Mouse (Mus musculus): ENCODE data around the gene Trim3. TPM values are rescaled to one million over a fixed set of nuclear protein-coding genes. Genes with fewer than 3 reads are reported as not detected.
A peak's percentile ranks its signal among the peaks of the same experiment; 100 is the strongest.

Trim3 gene
- polyA plus RNA-seq, 1 experiment from 2014 or later = 32.6 TPM

- 15% methylated on average over 3 of the region's 3 CpGs for WGBS
- H3K36me3 ChIP-seq = peaks cover 11% of the 10 kb centered on the region
- no peak overlapping the region for H3K27ac ChIP-seq
- H3K4me3 ChIP-seq = no peak overlapping the region
- peak; percentile 74 for DNase-seq (ENCODE audit: low spot score)
- H3K9me3 ChIP-seq = no peaks in the 10 kb centered on the region
- peaks cover 45% of the 10 kb centered on the region for H3K4me1 ChIP-seq
- no peaks in the 10 kb centered on the region for H3K27me3 ChIP-seq (ENCODE audit: insufficient read depth, poor library complexity, severe bottlenecking)
Measured at GRCm38 (mm10) chr7:105628633-105629032, 4.7 kb downstream of the Trim3 start.

- no peak overlapping the region for H3K27ac ChIP-seq
- no peak for DNase-seq (ENCODE audit: low spot score)
- no peak overlapping the region for H3K4me3 ChIP-seq
- peaks cover 31% of the 10 kb centered on the region for H3K4me1 ChIP-seq
- H3K9me3 ChIP-seq = no peaks in the 10 kb centered on the region
- WGBS = 72% methylated on average over 6 of the region's 6 CpGs
- no peaks in the 10 kb centered on the region for H3K27me3 ChIP-seq (ENCODE audit: insufficient read depth, poor library complexity, severe bottlenecking)
- peaks cover 38% of the 10 kb centered on the region for H3K36me3 ChIP-seq
Measured at GRCm38 (mm10) chr7:105625397-105625796, 8.0 kb downstream of the Trim3 start.

GRCm38 (mm10) chr7:105621646-105622292, 11.6 kb downstream of the Trim3 start:
- peaks cover 74% of the 10 kb centered on the region for H3K36me3 ChIP-seq
- H3K9me3 ChIP-seq = no peaks in the 10 kb centered on the region
- no peak overlapping the region for H3K27ac ChIP-seq
- peaks cover 28% of the 10 kb centered on the region for H3K4me1 ChIP-seq
- H3K27me3 ChIP-seq (ENCODE audit: insufficient read depth, poor library complexity, severe bottlenecking) = no peaks in the 10 kb centered on the region
- H3K4me3 ChIP-seq = no peak overlapping the region
- DNase-seq (ENCODE audit: low spot score) = no peak
- WGBS = 74% methylated on average over 8 of the region's 8 CpGs

- Histone ChIP-seq H3K4me3 (no peak overlapping the region), H3K4me1 (peaks cover 32% of the 10 kb centered on the region), H3K36me3 (peaks cover 81% of the 10 kb centered on the region), H3K27ac (no peak overlapping the region), H3K9me3 (no peaks in the 10 kb centered on the region), H3K27me3 (ENCODE audit: insufficient read depth, poor library complexity, severe bottlenecking) (no peaks in the 10 kb centered on the region)
- DNase-seq (ENCODE audit: low spot score) = no peak
- WGBS = 67% methylated on average over 4 of the region's 4 CpGs
Measured at GRCm38 (mm10) chr7:105621053-105621452, 12.3 kb downstream of the Trim3 start.

GRCm38 (mm10) chr7:105619701-105620100, 13.7 kb downstream of the Trim3 start:
- peaks cover 30% of the 10 kb centered on the region for H3K4me1 ChIP-seq
- no peaks in the 10 kb centered on the region for H3K27me3 ChIP-seq (ENCODE audit: insufficient read depth, poor library complexity, severe bottlenecking)
- H3K9me3 ChIP-seq = no peaks in the 10 kb centered on the region
- H3K4me3 ChIP-seq = no peak overlapping the region
- 82% methylated on average over 3 of the region's 3 CpGs for WGBS
- H3K27ac ChIP-seq = no peak overlapping the region
- DNase-seq (ENCODE audit: low spot score) = no peak
- H3K36me3 ChIP-seq = peaks cover 93% of the 10 kb centered on the region

GRCm38 (mm10) chr7:105617810-105618209, 15.6 kb downstream of the Trim3 start:
- Histone ChIP-seq H3K4me1 (peaks cover 30% of the 10 kb centered on the region), H3K36me3 (peaks cover 93% of the 10 kb centered on the region), H3K27ac (no peak overlapping the region), H3K27me3 (ENCODE audit: insufficient read depth, poor library complexity, severe bottlenecking) (no peaks in the 10 kb centered on the region), H3K9me3 (no peaks in the 10 kb centered on the region), H3K4me3 (no peak overlapping the region)
- WGBS = 96% methylated on average over 22 of the region's 22 CpGs
- DNase-seq (ENCODE audit: low spot score) = no peak

- no peak overlapping the region for H3K4me3 ChIP-seq
- H3K9me3 ChIP-seq = no peaks in the 10 kb centered on the region
- peaks cover 96% of the 10 kb centered on the region for H3K36me3 ChIP-seq
- no peak for DNase-seq (ENCODE audit: low spot score)
- H3K4me1 ChIP-seq = peaks cover 30% of the 10 kb centered on the region
- H3K27me3 ChIP-seq (ENCODE audit: insufficient read depth, poor library complexity, severe bottlenecking) = no peaks in the 10 kb centered on the region
- H3K27ac ChIP-seq = no peak overlapping the region
- WGBS = 72% methylated on average over 6 of the region's 6 CpGs
Measured at GRCm38 (mm10) chr7:105616561-105616960, 16.8 kb downstream of the Trim3 start.

GRCm38 (mm10) chr7:105615720-105616119, 17.7 kb downstream of the Trim3 start:
- Histone ChIP-seq H3K36me3 (peaks cover 98% of the 10 kb centered on the region), H3K27me3 (ENCODE audit: insufficient read depth, poor library complexity, severe bottlenecking) (no peaks in the 10 kb centered on the region), H3K27ac (no peak overlapping the region), H3K4me3 (no peak overlapping the region), H3K9me3 (no peaks in the 10 kb centered on the region), H3K4me1 (peaks cover 30% of the 10 kb centered on the region)
- 31% methylated on average over 1 of the region's 1 CpGs for WGBS
- DNase-seq (ENCODE audit: low spot score) = no peak

- 90% methylated on average over 1 of the region's 1 CpGs for WGBS
- H3K36me3 ChIP-seq = peaks cover 95% of the 10 kb centered on the region
Measured at GRCm38 (mm10) chr7:105614400-105614799, 19.0 kb downstream of the Trim3 start.

GRCm38 (mm10) chr7:105611767-105612166, 21.6 kb downstream of the Trim3 start:
- Histone ChIP-seq H3K27ac (no peak overlapping the region), H3K4me1 (peaks cover 9% of the 10 kb centered on the region; the same call in 1 of the 2 replicates), H3K36me3 (peaks cover 68% of the 10 kb centered on the region), H3K4me3 (no peak overlapping the region), H3K9me3 (no peaks in the 10 kb centered on the region), H3K27me3 (ENCODE audit: insufficient read depth, poor library complexity, severe bottlenecking) (no peaks in the 10 kb centered on the region)
- 79% methylated on average over 1 of the region's 1 CpGs for WGBS
- DNase-seq (ENCODE audit: low spot score) = no peak

More at GRCm38 (mm10) chr7:105614400-105614799, 19.0 kb downstream of the Trim3 start:
- no peak for DNase-seq (ENCODE audit: low spot score)
- no peaks in the 10 kb centered on the region for H3K9me3 ChIP-seq
- H3K27me3 ChIP-seq (ENCODE audit: insufficient read depth, poor library complexity, severe bottlenecking) = no peaks in the 10 kb centered on the region
- no peak overlapping the region for H3K27ac ChIP-seq
- no peak overlapping the region for H3K4me3 ChIP-seq
- H3K4me1 ChIP-seq = peaks cover 30% of the 10 kb centered on the region

- H3K27me3 ChIP-seq (ENCODE audit: insufficient read depth, poor library complexity, severe bottlenecking) = no peaks in the 10 kb centered on the region
- peaks cover 3% of the 10 kb centered on the region; the same call in 1 of the 2 replicates for H3K9me3 ChIP-seq
- H3K27ac ChIP-seq = no peak overlapping the region
- H3K4me3 ChIP-seq = no peak overlapping the region
- no peak for DNase-seq (ENCODE audit: low spot score)
- peaks cover 37% of the 10 kb centered on the region for H3K36me3 ChIP-seq
- no peaks in the 10 kb centered on the region for H3K4me1 ChIP-seq
- 82% methylated on average over 3 of the region's 3 CpGs for WGBS
Measured at GRCm38 (mm10) chr7:105608467-105608866, 24.9 kb downstream of the Trim3 start.

GRCm38 (mm10) chr7:105602860-105603623, 30.3 kb downstream of the Trim3 start:
- H3K27ac ChIP-seq = peak overlapping the region; percentile 59; the same call in 1 of the 2 replicates
- no peak overlapping the region for H3K4me3 ChIP-seq
- WGBS = 40% methylated on average over 9 of the region's 9 CpGs

GRCm38 (mm10) chr7:105590097-105590496, 43.3 kb downstream of the Trim3 start:
- Histone ChIP-seq H3K27me3 (ENCODE audit: insufficient read depth, poor library complexity, severe bottlenecking) (no peaks in the 10 kb centered on the region), H3K9me3 (no peaks in the 10 kb centered on the region), H3K4me3 (no peak overlapping the region), H3K4me1 (peaks cover 5% of the 10 kb centered on the region; the same call in 1 of the 2 replicates), H3K27ac (no peak overlapping the region), H3K36me3 (no peaks in the 10 kb centered on the region)
- no peak for DNase-seq (ENCODE audit: low spot score)
- 21% methylated on average over 7 of the region's 7 CpGs for WGBS

More at GRCm38 (mm10) chr7:105602860-105603623, 30.3 kb downstream of the Trim3 start:
- no peaks in the 10 kb centered on the region for H3K27me3 ChIP-seq (ENCODE audit: insufficient read depth, poor library complexity, severe bottlenecking)
- peak; percentile 88 for DNase-seq (ENCODE audit: low spot score)
- no peaks in the 10 kb centered on the region for H3K4me1 ChIP-seq
- no peaks in the 10 kb centered on the region for H3K36me3 ChIP-seq
- H3K9me3 ChIP-seq = peaks cover 3% of the 10 kb centered on the region; the same call in 1 of the 2 replicates
